Mouse (Mus musculus): Measurements from ENCODE around the gene Coa5.

DNA sequence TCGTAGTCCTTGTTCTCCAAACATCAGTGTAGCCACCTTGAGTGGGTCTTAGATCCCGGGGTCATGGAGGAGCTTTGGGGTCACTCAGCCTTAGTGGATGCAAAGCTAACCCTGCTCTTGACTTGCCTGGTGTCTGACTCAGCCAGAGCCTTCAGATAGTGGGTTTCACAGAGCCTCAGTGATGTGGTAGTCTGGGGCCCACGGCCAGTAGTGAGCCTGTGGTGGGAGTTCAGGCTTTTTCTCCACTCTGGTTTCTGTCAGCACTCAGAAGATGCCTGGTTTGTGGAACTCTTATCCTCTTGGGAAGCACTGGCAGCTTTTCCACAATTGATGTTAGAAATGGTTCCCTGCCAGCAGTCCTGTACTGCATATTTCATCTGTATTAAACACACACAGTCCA, 45.6 kb downstream of the Coa5 start:
- TF ChIP-seq EP300 (IDR thresholded peaks at IDR 0.05; ENCODE audit: low read depth) (no peak), CTCF (IDR thresholded peaks at IDR 0.05; ENCODE audit: low read depth) (no peak)
